Mouse (Mus musculus) forebrain, embryonic 10.5 days (tissue): ENCODE measurements at regions not wholly inside any gene's neighbourhood (a gene's known extent, or its start where the extent isn't known, plus 50 kb on each side); places are given as distances from the start of the nearest gene placed in this dataset. TPM values are rescaled to one million over a fixed set of nuclear protein-coding genes. Genes with fewer than 3 reads are reported as not detected.

Experiments
- DNase-seq: peaks from one replicate; pipeline ENCODE4 v3.0.0-alpha.2; 2017; ENCODE audit warnings: low spot score; ENCODE audit errors: extremely low spot score
- H3K27ac ChIP-seq: fragments of 300-500 bp; sonication (generic); 2 replicates; pipeline ENCODE4 v1.5.1; 2016; ENCODE audit warnings: mild to moderate bottlenecking
- H3K27me3 ChIP-seq: fragments of 300-500 bp; sonication (generic); 2 replicates; pipeline ENCODE4 v1.6.1; 2016; ENCODE audit warnings: mild to moderate bottlenecking; ENCODE audit not compliant: poor library complexity, severe bottlenecking
- H3K36me3 ChIP-seq: fragments of 300-500 bp; sonication (generic); replicated peaks from 2 replicates; pipeline ENCODE4 v1.6.1; 2016; ENCODE audit warnings: mild to moderate bottlenecking, moderate library complexity
- H3K4me1 ChIP-seq: fragments of 300-500 bp; sonication (generic); 2 replicates; pipeline ENCODE4 v1.6.1; 2016
- H3K4me3 ChIP-seq: fragments of 300-500 bp; sonication (generic); 2 replicates; pipeline ENCODE4 v1.5.1; 2016; ENCODE audit warnings: mild to moderate bottlenecking, moderate library complexity
- H3K9me3 ChIP-seq: fragments of 300-500 bp; sonication (generic); 2 replicates; pipeline ENCODE4 v1.6.1; 2016; ENCODE audit warnings: mild to moderate bottlenecking, moderate library complexity
- WGBS: fragments of 180-500 bp; shearing (Covaris S2); methylation state at CpG from one replicate; pipeline ENCODE4 v1.1.7; 2016; 5-methylcytosine and 5-hydroxymethylcytosine counted together
- microRNA-seq: library from miRNA; unstranded; fragments of <30 nt; microRNA quantifications from one replicate; pipeline ENCODE4, GENCODE M21; 2017

DNA sequence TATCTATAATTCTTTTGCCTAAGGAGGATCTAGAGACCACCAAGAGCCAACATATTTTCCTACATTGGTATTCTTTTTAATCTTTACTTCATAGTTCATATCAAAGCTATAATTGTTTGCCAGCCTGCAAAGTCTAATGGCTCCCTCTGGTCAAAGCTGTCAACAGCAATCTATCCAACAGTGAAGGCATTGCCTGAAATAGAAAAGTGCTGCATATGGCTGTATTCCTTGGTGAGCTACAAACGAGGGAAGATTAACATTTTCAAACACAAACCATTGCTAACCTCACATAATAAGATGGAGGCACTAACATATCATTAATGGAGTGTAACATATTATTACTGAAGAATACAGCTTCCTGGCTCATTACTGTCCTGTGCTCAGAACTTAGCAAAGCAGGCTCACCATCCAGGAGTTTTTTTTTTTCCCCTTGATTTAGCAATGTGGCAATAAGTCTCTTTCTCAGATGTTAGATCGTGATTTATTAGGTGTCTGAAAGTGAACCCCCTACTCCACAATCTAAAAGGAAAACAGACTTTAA lies 66.3 kb upstream of the Sema3a start:
- no peak overlapping the region for H3K27ac ChIP-seq
- no peak overlapping the region for H3K4me3 ChIP-seq
- no peak for DNase-seq
- WGBS: 64% methylated on average over 2 of the region's 2 CpGs
- H3K27me3 ChIP-seq: no peaks in the 10 kb centered on the region
- H3K9me3 ChIP-seq: no peaks in the 10 kb centered on the region
- no peaks in the 10 kb centered on the region for H3K4me1 ChIP-seq
- H3K36me3 ChIP-seq: no peaks in the 10 kb centered on the region

DNA sequence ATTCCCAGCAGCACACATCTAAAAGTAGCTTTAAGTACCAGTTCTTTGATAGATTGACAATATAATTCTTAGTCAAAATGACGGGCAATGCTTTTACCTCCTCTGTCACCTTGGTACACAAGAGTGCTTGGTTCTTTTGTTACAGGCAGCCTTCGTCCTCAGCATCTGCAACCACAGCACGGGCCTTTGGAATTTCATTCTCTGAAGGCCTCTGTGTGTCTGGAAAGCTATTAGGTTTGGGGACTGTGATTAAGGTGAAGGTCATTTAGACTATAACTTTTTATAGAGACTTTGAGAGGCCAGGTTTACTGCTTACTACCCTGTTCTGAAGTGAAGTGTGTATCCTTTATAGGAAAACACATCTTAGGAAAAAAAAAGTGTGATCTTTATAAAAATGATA lies 58.3 kb upstream of the Sema3a start:
- no peak overlapping the region for H3K4me3 ChIP-seq
- no peaks in the 10 kb centered on the region for H3K9me3 ChIP-seq
- H3K27me3 ChIP-seq: no peaks in the 10 kb centered on the region
- H3K27ac ChIP-seq: no peak overlapping the region
- no peaks in the 10 kb centered on the region; the same call in 1 of the 2 replicates for H3K4me1 ChIP-seq
- DNase-seq: no peak
- H3K36me3 ChIP-seq: no peaks in the 10 kb centered on the region
- WGBS: 41% methylated on average over 3 of the region's 3 CpGs

Small RNAs in the stretch of these regions (microRNA-seq; reads per million reads assigned to microRNA genes)
- not detected for gene Gm23243
